ENCODE assay signal across 7 mouse cellular contexts in the genomic region with DNA sequence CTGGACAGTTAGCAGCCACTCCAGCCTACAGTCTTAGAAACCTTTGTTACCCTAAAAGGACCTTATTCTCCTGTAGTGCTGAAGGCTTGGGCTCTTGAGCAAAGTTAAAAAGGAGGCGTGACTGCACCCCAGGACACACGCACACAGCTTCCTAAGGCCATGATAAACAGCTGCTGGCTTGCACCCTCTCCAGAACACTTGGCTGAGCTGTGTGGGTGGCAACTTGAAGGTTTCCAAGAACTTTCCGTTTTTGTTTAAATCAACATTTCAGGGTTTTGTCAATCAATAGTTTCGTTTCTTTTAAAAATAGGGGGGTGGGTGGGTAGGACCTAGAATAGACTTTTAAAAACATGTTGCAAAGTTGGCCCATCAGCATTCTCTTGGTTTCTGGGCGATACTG. TPM values are rescaled to one million over a fixed set of nuclear protein-coding genes. Genes with fewer than 3 reads are reported as not detected.
DNase-seq lines count a peak whose midpoint lies in the region; ATAC-seq and TF ChIP-seq lines count a peak whose summit lies in the region.

No protein-coding gene starts in this region.

- no peak overlapping the region for H3K9ac ChIP-seq in embryonic facial prominence, embryonic 14.5 days (ENCODE audit: low read depth, low read length)
- H3K9ac ChIP-seq in intestine, embryonic 14.5 days (ENCODE audit: low read length) = peak overlapping the region; percentile 64

- peak overlapping the region; percentile 51 for H3K4me3 ChIP-seq in embryonic facial prominence, embryonic 14.5 days (ENCODE audit: low read depth, low read length)
- peak overlapping the region; percentile 64 for H3K4me3 ChIP-seq in intestine, embryonic 14.5 days (ENCODE audit: low read depth, low read length)
- H3K4me3 ChIP-seq in midbrain, embryonic 10.5 days = peak overlapping the region; percentile 67
- no peak overlapping the region for H3K4me3 ChIP-seq in kidney, adult 2 months (ENCODE audit: insufficient read depth, low read depth, low read length)

- no peak for ATAC-seq in embryonic facial prominence, embryonic 14.5 days (ENCODE audit: low read depth)
- no peak for ATAC-seq in intestine, embryonic 14.5 days (replicated peaks; ENCODE audit: low FRiP score, low TSS enrichment, low read depth)

- H3K36me3 ChIP-seq in embryonic facial prominence, embryonic 14.5 days (ENCODE audit: control insufficient read depth, insufficient read depth, low read length) = no peaks in the 10 kb centered on the region
- no peaks in the 10 kb centered on the region for H3K36me3 ChIP-seq in intestine, embryonic 14.5 days (ENCODE audit: control insufficient read depth, insufficient read depth, low read length)
- no peaks in the 10 kb centered on the region for H3K36me3 ChIP-seq in midbrain, embryonic 10.5 days
- no peaks in the 10 kb centered on the region for H3K36me3 ChIP-seq in kidney, adult 2 months (ENCODE audit: control insufficient read depth, insufficient read depth, low read length)

- H3K9me3 ChIP-seq in embryonic facial prominence, embryonic 14.5 days (ENCODE audit: control insufficient read depth, low read length) = no peaks in the 10 kb centered on the region
- H3K9me3 ChIP-seq in intestine, embryonic 14.5 days (ENCODE audit: control insufficient read depth, low read length) = no peaks in the 10 kb centered on the region
- H3K9me3 ChIP-seq in midbrain, embryonic 10.5 days (replicated peaks) = no peaks in the 10 kb centered on the region

- H3K4me2 ChIP-seq in embryonic facial prominence, embryonic 14.5 days (ENCODE audit: low read depth, low read length) = peak overlapping the region; percentile 96
- peak overlapping the region; percentile 90 for H3K4me2 ChIP-seq in intestine, embryonic 14.5 days (ENCODE audit: low read length)

- WGBS in embryonic facial prominence, embryonic 14.5 days = 45% methylated on average over 5 of the region's 5 CpGs
- WGBS in intestine, embryonic 14.5 days = 31% methylated on average over 5 of the region's 5 CpGs
- WGBS in midbrain, embryonic 10.5 days = 59% methylated on average over 5 of the region's 5 CpGs
- WGBS in kidney, adult 2 months = 49% methylated on average over 5 of the region's 5 CpGs

- H3K27ac ChIP-seq in embryonic facial prominence, embryonic 14.5 days (replicated peaks; ENCODE audit: low read depth, low read length) = no peak overlapping the region
- peak overlapping the region; percentile 69 for H3K27ac ChIP-seq in intestine, embryonic 14.5 days (ENCODE audit: low read depth)
- H3K27ac ChIP-seq in midbrain, embryonic 10.5 days (replicated peaks) = no peak overlapping the region
- no peak overlapping the region for H3K27ac ChIP-seq in kidney, adult 2 months (ENCODE audit: insufficient read depth, low read depth, low read length)

- no peak for TF ChIP-seq CTCF in kidney, adult 2 months (conservative IDR thresholded peaks at IDR 0.05; ENCODE audit: insufficient read depth, insufficient read length, low read depth, low read length)

- DNase-seq in brain, adult 2 months (ENCODE audit: low read depth, low spot score) = peak; percentile 35
- no peak for DNase-seq in embryonic facial prominence, embryonic 14.5 days (ENCODE audit: low spot score)
- no peak for DNase-seq in intestine, embryonic 14.5 days (ENCODE audit: low spot score)
- DNase-seq in midbrain, embryonic 10.5 days (ENCODE audit: low spot score) = no peak
- no peak for DNase-seq in yolk sac, embryonic 10.5 days (ENCODE audit: low spot score)
- DNase-seq in cerebellum, postnatal 36 days = no peak
- DNase-seq in kidney, adult 2 months = no peak

- peaks cover 24% of the 10 kb centered on the region for H3K27me3 ChIP-seq in embryonic facial prominence, embryonic 14.5 days (replicated peaks; ENCODE audit: control insufficient read depth, insufficient read depth, low read length)
- H3K27me3 ChIP-seq in intestine, embryonic 14.5 days (replicated peaks; ENCODE audit: control insufficient read depth, insufficient read depth, low read length) = no peaks in the 10 kb centered on the region
- peaks cover 24% of the 10 kb centered on the region for H3K27me3 ChIP-seq in midbrain, embryonic 10.5 days (ENCODE audit: low read depth, poor library complexity, severe bottlenecking)
- H3K27me3 ChIP-seq in kidney, adult 2 months (replicated peaks; ENCODE audit: control insufficient read depth, insufficient read depth, low read length) = no peaks in the 10 kb centered on the region

- no peak for TF ChIP-seq POLR2A in kidney, adult 2 months (IDR thresholded peaks at IDR 0.05; ENCODE audit: low read depth, low read length)

- H3K4me1 ChIP-seq in embryonic facial prominence, embryonic 14.5 days (ENCODE audit: control insufficient read depth, insufficient read depth, low read length) = peaks cover 10% of the 10 kb centered on the region
- H3K4me1 ChIP-seq in intestine, embryonic 14.5 days (replicated peaks; ENCODE audit: control insufficient read depth, insufficient read depth, low read length) = peaks cover 5% of the 10 kb centered on the region; the same call in 1 of the 2 replicates
- H3K4me1 ChIP-seq in midbrain, embryonic 10.5 days = peaks cover 13% of the 10 kb centered on the region
- H3K4me1 ChIP-seq in kidney, adult 2 months (ENCODE audit: control insufficient read depth, insufficient read depth, low read length) = peaks cover 10% of the 10 kb centered on the region; the same call in 1 of the 2 replicates

RNA-seq across cellular contexts. Expression of a gene that starts 0.9 kb away (rescaled TPM):
- polyA plus RNA-seq in embryonic facial prominence, embryonic 14.5 days (2014; fragmentation: Nextera tagmentation; extraction: Ambion mirVana) = 2.8 and 3.8 TPM in 2 replicates
- 43.2 and 50.6 TPM in 2 replicates for polyA plus RNA-seq in intestine, embryonic 14.5 days (2014; fragmentation: Nextera tagmentation; extraction: Ambion mirVana)
- polyA plus RNA-seq in midbrain, embryonic 10.5 days (2016; fragmentation: Nextera tagmentation; extraction: Ambion mirVana) = 0.24 and 0.49 TPM in 2 replicates
- 0.88 and 1.2 TPM in 2 replicates for polyA plus RNA-seq in kidney, adult 2 months (2012; rRNA removed)
